Mouse (Mus musculus): ENCODE results near the gene Krt79.

- no peak for TF ChIP-seq CTCF (conservative IDR thresholded peaks at IDR 0.05; ENCODE audit: insufficient read depth, insufficient read length, low read depth, low read length)
- no peak for TF ChIP-seq POLR2A (IDR thresholded peaks at IDR 0.05; ENCODE audit: low read depth, low read length)
Observed at GRCm38 (mm10) chr15:101933024-101933423, 7.1 kb downstream of the Krt79 start.

Data from kidney, adult 2 months (tissue).